Mouse (Mus musculus) liver, embryonic 15.5 days (tissue): ENCODE measurements around the gene Fyn. TPM values are rescaled to one million over a fixed set of nuclear protein-coding genes. Genes with fewer than 3 reads are reported as not detected.

Experiments
- ATAC-seq: fragments of 200-750 bp; cut with Nextera tagmentation; 2 replicates; pipeline ENCODE4 v1.8.0; 2017; ENCODE audit warnings: moderate number of reproducible peaks, mild to moderate bottlenecking, moderate library complexity; ENCODE audit not compliant: insufficient read depth
- H3K27ac ChIP-seq: fragments of 300-500 bp; sonication (generic); replicated peaks from 2 replicates; pipeline ENCODE4 v1.5.1; 2015; ENCODE audit warnings: mild to moderate bottlenecking, inconsistent platforms
- H3K27me3 ChIP-seq: fragments of 300-500 bp; sonication (generic); 2 replicates; pipeline ENCODE4 v1.6.1; 2015; ENCODE audit warnings: mild to moderate bottlenecking, inconsistent platforms
- H3K36me3 ChIP-seq: fragments of 300-500 bp; sonication (generic); replicated peaks from 2 replicates; pipeline ENCODE4 v1.6.1; 2015; ENCODE audit warnings: moderate library complexity, mild to moderate bottlenecking, inconsistent platforms
- H3K4me1 ChIP-seq: fragments of 300-500 bp; sonication (generic); replicated peaks from 2 replicates; pipeline ENCODE4 v1.6.1; 2015; ENCODE audit warnings: inconsistent platforms
- H3K4me2 ChIP-seq: fragments of 300-500 bp; sonication (generic); 2 replicates; pipeline ENCODE4 v1.6.1; 2015; ENCODE audit warnings: moderate library complexity, mild to moderate bottlenecking, inconsistent platforms
- H3K4me3 ChIP-seq: fragments of 300-500 bp; sonication (generic); replicated peaks from 2 replicates; pipeline ENCODE4 v1.5.1; 2015; ENCODE audit warnings: mild to moderate bottlenecking, inconsistent platforms
- H3K9ac ChIP-seq: fragments of 300-500 bp; sonication (generic); 2 replicates; pipeline ENCODE4 v1.6.1; 2015; ENCODE audit warnings: moderate library complexity, mild to moderate bottlenecking, inconsistent platforms
- H3K9me3 ChIP-seq: fragments of 300-500 bp; sonication (generic); replicated peaks from 2 replicates; pipeline ENCODE4 v1.6.1; 2016; ENCODE audit warnings: inconsistent platforms
- WGBS: fragments of 180-500 bp; shearing (Covaris S2); methylation state at CpG from one replicate; pipeline ENCODE4 v1.1.7; 2015; ENCODE audit warnings: mixed read lengths; ENCODE audit not compliant: insufficient replicate concordance; 5-methylcytosine and 5-hydroxymethylcytosine counted together
- polyA plus RNA-seq: library from polyadenylated mRNA; unstranded; fragments of >200 nt; fragmentation: Nextera tagmentation; extraction: Ambion mirVana; gene quantifications from 2 replicates; pipeline ENCODE4 v1.2.1, GENCODE M21; 2015

Fyn gene
- polyA plus RNA-seq, 1 experiment from 2014 or later = 6.1 TPM

DNA sequence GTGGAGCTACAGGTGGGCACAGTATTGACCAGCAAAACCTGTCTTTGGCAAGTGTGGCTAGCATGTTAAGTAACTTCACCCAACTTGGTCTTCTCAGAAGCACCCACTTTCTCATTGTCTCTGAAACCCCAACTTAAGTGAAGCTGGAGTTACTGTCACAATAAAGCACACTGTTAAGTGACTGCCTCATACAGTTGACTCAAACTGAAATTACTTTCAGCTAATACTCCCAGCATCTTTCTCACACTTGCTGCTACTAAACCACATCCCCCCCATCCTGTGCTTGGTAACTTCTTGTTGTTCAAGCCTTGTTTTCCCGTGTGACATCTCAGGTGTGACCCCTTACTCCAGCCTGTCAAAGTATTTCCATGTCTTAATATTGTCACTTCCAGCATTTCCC, 110.7 kb downstream of the Fyn start:
- WGBS = 57% methylated on average over 1 of the region's 1 CpGs
- H3K4me3 ChIP-seq = no peak overlapping the region
- ATAC-seq = no peak

DNA sequence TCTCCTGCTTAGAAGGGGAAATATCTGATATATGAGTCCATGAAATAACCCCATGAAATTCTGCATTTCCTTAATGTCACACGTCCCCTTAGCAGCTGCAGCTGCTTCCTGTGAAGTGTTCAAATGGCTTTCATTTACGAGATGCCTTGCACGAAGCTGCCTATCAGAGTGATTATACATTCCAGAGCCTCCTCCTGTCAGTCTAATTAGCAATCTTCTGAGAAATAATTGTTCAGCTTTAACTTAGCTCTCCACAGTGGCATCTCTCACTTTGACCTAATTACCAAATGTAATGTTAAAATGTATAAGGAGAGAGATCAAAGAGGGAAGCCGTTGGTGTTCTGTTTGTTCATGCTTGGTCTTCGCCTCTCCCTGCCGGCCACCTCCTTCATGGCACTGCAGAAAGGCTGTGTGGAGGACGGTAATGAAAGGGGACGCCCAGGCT, 115.7 kb downstream of the Fyn start:
- Histone ChIP-seq H3K9me3 (no peaks in the 10 kb centered on the region), H3K4me1 (0 out of 2 replicates have a peak, but pooled peaks cover 9% of the 10 kb centered on the region), H3K27me3 (no peaks in the 10 kb centered on the region), H3K36me3 (no peaks in the 10 kb centered on the region), H3K27ac (no peak overlapping the region), H3K9ac (no peak overlapping the region), H3K4me3 (no peak overlapping the region), H3K4me2 (no peak overlapping the region)
- no peak for ATAC-seq
- 52% methylated on average over 8 of the region's 8 CpGs for WGBS

More for the DNA sequence above, 110.7 kb downstream of the Fyn start:
- H3K36me3 ChIP-seq = no peaks in the 10 kb centered on the region
- H3K4me2 ChIP-seq = no peak overlapping the region
- no peaks in the 10 kb centered on the region for H3K4me1 ChIP-seq
- no peak overlapping the region for H3K27ac ChIP-seq
- no peak overlapping the region for H3K9ac ChIP-seq
- no peaks in the 10 kb centered on the region for H3K9me3 ChIP-seq
- no peaks in the 10 kb centered on the region for H3K27me3 ChIP-seq

DNA sequence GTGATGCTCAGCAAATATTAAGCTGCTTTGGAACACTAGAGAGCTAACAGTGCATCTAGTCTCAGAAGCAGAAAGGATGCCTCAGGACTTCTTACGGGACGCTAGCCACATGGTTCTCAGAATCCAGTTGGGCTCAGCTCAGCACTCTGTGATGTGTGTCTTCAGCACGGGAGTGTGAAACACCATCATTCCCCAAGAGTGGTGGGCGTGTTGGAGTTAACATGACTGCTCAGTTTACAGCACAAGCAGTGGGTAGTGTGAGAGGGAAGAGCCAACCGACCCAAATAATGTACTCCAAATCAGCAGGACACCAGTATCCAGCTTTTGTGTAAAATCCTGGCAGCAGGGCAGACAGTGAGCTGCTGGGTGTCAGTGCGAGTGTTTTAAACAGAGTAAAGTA, 116.2 kb downstream of the Fyn start:
- no peak overlapping the region for H3K27ac ChIP-seq
- 0 out of 2 replicates have a peak, but pooled peaks cover 9% of the 10 kb centered on the region for H3K4me1 ChIP-seq
- H3K4me3 ChIP-seq = no peak overlapping the region
- H3K9ac ChIP-seq = no peak overlapping the region
- no peaks in the 10 kb centered on the region for H3K9me3 ChIP-seq
- no peak for ATAC-seq
- WGBS = 67% methylated on average over 6 of the region's 6 CpGs
- H3K4me2 ChIP-seq = no peak overlapping the region
- H3K36me3 ChIP-seq = no peaks in the 10 kb centered on the region
- no peaks in the 10 kb centered on the region for H3K27me3 ChIP-seq

DNA sequence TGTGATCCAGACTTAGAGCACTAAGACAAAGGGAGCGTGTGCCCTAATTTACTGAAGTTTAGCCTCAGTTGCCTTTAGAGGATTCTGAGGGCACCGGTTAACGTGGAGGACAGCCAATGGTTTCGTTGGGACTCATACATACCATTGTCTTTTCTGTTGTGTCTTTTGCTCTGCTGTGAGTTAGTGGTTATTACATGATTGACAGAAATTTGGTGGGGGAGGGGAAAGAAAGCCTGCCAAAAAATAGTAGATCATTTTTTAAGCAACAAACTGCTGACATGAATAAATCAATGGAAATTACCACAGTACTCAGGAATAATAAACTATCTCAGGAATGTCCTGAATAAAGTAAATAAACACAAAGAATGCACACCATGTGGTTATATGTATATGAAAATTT, 117.3 kb downstream of the Fyn start:
- no peak overlapping the region for H3K4me2 ChIP-seq
- H3K27me3 ChIP-seq = no peaks in the 10 kb centered on the region
- H3K9me3 ChIP-seq = no peaks in the 10 kb centered on the region
- WGBS = 71% methylated on average over 4 of the region's 4 CpGs
- no peak overlapping the region for H3K9ac ChIP-seq
- H3K4me3 ChIP-seq = no peak overlapping the region
- H3K36me3 ChIP-seq = no peaks in the 10 kb centered on the region
- ATAC-seq = no peak
- no peak overlapping the region for H3K27ac ChIP-seq
- H3K4me1 ChIP-seq = 0 out of 2 replicates have a peak, but pooled peaks cover 9% of the 10 kb centered on the region

DNA sequence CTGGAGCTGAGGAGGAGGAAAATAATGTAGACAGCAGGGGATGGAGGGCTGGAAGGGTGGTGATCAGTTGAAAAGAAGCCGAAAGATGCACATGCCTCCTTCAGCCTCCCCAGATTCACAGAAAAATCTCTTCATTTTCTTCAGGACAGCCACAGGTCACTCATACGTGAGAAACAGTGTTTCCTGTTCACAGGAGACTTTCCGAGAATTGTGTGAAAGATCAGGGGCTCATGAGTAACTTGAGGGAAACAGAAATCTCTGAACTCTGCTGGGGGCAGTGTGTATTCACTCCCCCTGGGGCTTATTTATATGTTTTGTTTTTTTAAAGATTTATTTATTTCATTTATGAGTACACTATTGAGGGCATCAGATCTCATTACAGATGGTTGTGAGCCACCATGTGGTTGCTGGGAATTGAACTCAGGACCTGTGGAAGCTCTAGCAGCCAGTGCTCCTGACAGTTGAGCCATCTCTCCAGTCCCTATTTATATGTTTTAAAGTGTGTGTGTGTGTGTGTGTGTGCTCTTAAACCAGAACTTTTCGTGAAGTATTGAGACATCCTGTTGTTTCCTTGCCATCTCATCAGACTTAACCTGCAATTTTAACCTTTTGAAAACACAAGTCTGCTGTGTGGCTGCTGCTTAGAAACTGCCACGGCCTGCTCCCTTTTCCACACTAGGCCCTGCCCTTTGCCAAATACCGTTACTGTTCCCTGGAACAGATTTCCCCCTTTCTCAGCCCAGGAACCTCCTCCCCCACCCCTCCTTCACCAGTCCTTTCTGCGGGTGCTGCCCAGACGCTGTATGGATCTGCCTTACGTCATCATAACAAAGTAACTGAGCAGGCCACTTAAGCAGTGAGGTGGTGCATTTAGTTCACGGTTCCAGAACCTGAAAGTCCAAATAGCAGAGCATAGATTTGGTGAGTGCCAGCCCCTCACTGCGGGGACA, 118.1 kb downstream of the Fyn start:
- no peak overlapping the region for H3K4me2 ChIP-seq
- H3K36me3 ChIP-seq = no peaks in the 10 kb centered on the region
- H3K27me3 ChIP-seq = no peaks in the 10 kb centered on the region
- 58% methylated on average over 11 of the region's 11 CpGs for WGBS
- no peak for ATAC-seq
- no peaks in the 10 kb centered on the region for H3K9me3 ChIP-seq
- H3K9ac ChIP-seq = no peak overlapping the region
- H3K4me1 ChIP-seq = 0 out of 2 replicates have a peak, but pooled peaks cover 9% of the 10 kb centered on the region
- no peak overlapping the region for H3K4me3 ChIP-seq
- no peak overlapping the region for H3K27ac ChIP-seq

DNA sequence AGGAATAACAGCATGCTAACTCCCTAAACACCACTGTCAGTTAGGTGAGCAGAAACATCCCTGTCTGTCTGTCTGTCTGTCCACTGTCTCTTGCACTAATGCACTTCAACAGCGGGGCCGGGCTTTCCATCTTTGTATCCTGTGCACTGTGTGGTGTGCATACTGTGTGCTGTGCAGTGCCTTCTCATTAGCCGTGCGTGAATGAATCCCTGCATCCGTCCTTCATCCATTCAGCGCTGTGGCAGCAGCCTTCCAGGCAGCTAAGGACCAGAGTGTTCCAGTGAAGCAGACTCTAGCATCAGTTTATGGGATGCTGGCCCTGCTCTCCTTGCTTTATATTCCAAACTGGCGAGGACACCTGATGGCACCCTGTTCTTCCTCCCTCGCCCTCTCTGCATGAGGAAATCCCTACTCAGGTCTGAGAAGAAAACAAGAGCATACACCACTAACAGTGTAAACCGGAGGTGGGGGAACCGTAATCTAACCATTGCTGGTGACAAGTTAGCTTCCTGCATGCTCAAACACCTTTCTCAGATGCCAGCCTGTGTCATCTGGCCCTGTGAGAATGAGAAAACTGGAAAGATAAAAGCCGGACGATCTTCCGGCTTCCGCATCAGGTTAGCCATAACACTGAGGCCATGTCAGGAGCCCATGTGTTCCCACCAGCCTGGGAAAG, 119.2 kb downstream of the Fyn start:
- no peaks in the 10 kb centered on the region for H3K9me3 ChIP-seq
- WGBS = 74% methylated on average over 14 of the region's 14 CpGs
- no peaks in the 10 kb centered on the region for H3K27me3 ChIP-seq
- H3K36me3 ChIP-seq = no peaks in the 10 kb centered on the region
- no peak overlapping the region for H3K27ac ChIP-seq
- no peak for ATAC-seq
- H3K4me3 ChIP-seq = no peak overlapping the region
- 0 out of 2 replicates have a peak, but pooled peaks cover 9% of the 10 kb centered on the region for H3K4me1 ChIP-seq
- no peak overlapping the region for H3K9ac ChIP-seq
- H3K4me2 ChIP-seq = no peak overlapping the region

DNA sequence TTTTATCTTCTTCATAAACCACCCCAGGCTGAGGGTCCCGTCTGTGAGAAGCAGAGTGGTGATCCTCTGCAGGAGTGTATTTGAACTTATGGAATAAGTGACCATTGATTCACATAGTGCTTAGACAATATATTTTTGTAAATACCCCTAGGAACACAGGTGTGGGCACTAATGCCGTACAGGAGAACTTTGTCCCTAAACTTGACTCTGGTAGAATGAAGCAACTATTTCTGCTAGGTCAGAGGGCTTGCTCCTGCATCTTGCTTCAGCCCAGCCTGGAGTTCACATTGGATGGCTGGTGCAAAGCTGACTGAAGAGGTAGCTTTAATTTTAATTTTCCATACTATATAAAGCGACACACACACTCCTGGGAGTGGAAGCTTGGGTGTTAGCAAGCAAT, 119.9 kb downstream of the Fyn start:
- Histone ChIP-seq H3K4me1 (0 out of 2 replicates have a peak, but pooled peaks cover 9% of the 10 kb centered on the region), H3K27me3 (no peaks in the 10 kb centered on the region), H3K36me3 (no peaks in the 10 kb centered on the region), H3K4me2 (no peak overlapping the region), H3K9ac (no peak overlapping the region), H3K4me3 (no peak overlapping the region), H3K9me3 (no peaks in the 10 kb centered on the region), H3K27ac (no peak overlapping the region)
- ATAC-seq = no peak
- WGBS = 60% methylated on average over 3 of the region's 3 CpGs

DNA sequence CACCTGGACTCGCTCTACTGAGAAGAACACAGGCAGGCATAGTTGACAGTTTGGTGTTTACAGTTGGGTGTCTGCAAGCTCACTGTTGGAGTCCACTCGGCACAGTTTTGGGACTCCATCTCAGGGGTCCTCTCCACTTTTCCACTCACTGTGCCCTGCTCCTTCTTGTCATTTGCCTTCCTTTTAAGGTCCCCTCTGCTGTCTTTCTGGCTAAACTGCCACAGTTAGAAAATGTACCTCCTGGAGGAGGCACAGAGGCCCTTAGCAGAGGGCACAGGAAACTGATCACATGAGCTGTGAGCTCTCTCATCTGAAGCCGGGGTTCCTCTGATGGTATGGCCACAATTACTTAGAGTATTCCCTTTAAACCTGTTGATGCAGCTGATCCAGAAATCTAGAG, 120.3 kb downstream of the Fyn start:
- no peak overlapping the region for H3K4me3 ChIP-seq
- no peak overlapping the region for H3K9ac ChIP-seq
- no peaks in the 10 kb centered on the region for H3K36me3 ChIP-seq
- H3K4me2 ChIP-seq = no peak overlapping the region
- H3K27me3 ChIP-seq = no peaks in the 10 kb centered on the region
- H3K27ac ChIP-seq = no peak overlapping the region
- WGBS = 44% methylated on average over 3 of the region's 3 CpGs
- H3K4me1 ChIP-seq = 0 out of 2 replicates have a peak, but pooled peaks cover 9% of the 10 kb centered on the region
- ATAC-seq = no peak
- H3K9me3 ChIP-seq = no peaks in the 10 kb centered on the region

DNA sequence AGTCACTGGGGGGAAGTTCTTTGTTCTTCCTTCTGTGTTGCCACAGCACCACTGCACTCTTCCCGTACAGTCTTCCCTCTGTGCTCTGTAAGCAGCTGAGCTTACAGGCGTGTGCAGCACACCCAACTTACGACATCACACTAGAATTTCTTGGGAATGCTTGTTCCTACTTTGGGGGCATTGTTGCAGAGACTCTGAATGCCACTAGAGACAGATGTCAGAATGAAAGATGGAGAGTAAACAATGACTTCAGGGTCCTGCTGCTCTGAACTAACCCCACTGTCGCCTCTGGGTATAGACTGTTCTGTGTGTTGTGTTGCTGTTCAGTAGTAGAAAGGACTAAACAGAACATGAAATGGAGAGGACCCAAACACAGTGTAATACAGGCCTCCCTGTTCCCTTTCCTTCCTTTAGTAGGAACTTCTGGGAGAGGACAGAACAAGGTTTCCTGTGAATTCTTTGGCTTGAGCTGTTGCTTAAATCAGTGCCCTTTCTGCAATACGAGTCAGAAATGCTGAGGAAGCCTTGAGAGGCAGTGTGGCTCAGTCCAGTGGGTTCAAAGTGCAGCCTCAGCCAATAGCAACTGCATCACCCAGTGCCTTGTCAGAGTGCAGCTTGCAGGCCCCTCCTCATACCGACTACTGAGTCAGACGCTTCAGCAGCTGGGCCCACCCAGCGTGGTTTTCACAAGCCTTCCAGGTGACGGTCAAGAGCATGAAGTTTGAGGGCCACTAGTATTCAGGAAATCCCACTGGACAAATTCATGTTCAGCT, 121.9 kb downstream of the Fyn start:
- H3K9me3 ChIP-seq = no peaks in the 10 kb centered on the region
- H3K4me3 ChIP-seq = no peak overlapping the region
- 0 out of 2 replicates have a peak, but pooled peaks cover 9% of the 10 kb centered on the region for H3K4me1 ChIP-seq
- H3K27me3 ChIP-seq = no peaks in the 10 kb centered on the region
- no peak overlapping the region for H3K27ac ChIP-seq
- ATAC-seq = no peak
- no peak overlapping the region for H3K9ac ChIP-seq
- no peak overlapping the region for H3K4me2 ChIP-seq
- WGBS = 70% methylated on average over 9 of the region's 9 CpGs
- H3K36me3 ChIP-seq = no peaks in the 10 kb centered on the region

DNA sequence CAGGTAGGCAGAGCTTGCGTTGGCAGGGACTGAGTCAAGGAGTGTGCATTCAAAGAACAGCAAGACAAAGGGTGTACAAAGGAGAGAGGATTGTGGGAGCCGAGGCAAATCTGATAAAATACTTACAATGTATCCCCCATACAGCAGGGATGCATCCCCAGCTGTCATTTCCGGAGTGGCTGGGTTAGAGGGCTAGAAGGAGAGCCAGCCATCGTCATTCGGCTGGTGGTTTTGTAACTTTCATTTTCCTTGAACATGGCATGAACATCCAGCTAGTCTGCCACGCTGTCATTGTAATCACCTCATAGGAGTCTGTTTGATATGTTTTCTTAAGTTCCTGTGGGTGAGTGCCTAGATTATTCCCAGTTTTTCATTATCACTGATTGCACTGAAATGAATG, 123.5 kb downstream of the Fyn start:
- no peak overlapping the region for H3K9ac ChIP-seq
- H3K36me3 ChIP-seq = no peaks in the 10 kb centered on the region
- H3K27me3 ChIP-seq = no peaks in the 10 kb centered on the region
- H3K27ac ChIP-seq = no peak overlapping the region
- 0 out of 2 replicates have a peak, but pooled peaks cover 9% of the 10 kb centered on the region for H3K4me1 ChIP-seq
- ATAC-seq = no peak
- WGBS = 72% methylated on average over 6 of the region's 6 CpGs
- no peak overlapping the region for H3K4me3 ChIP-seq
- no peaks in the 10 kb centered on the region for H3K9me3 ChIP-seq
- no peak overlapping the region for H3K4me2 ChIP-seq
